Mouse (Mus musculus) hindbrain, embryonic 15.5 days (tissue): ENCODE data around the gene Lefty2. TPM values are rescaled to one million over a fixed set of nuclear protein-coding genes. Genes with fewer than 3 reads are reported as not detected.
A peak's percentile ranks its signal among the peaks of the same experiment; 100 is the strongest.

Source experiments
- ATAC-seq: fragments of 200-750 bp; cut with Nextera tagmentation; 2 replicates; pipeline ENCODE4 v1.8.0; 2017; ENCODE audit warnings: low read depth, moderate number of reproducible peaks, moderate TSS enrichment; ENCODE audit not compliant: low FRiP score
- H3K27ac ChIP-seq: fragments of 300-500 bp; sonication (generic); replicated peaks from 2 replicates; pipeline ENCODE4 v1.5.1; 2015; ENCODE audit warnings: mild to moderate bottlenecking, inconsistent platforms
- H3K27me3 ChIP-seq: fragments of 300-500 bp; sonication (generic); 2 replicates; pipeline ENCODE4 v1.6.1; 2015; ENCODE audit warnings: control low read depth, inconsistent platforms
- H3K36me3 ChIP-seq: fragments of 300-500 bp; sonication (generic); 2 replicates; pipeline ENCODE4 v1.6.1; 2015; ENCODE audit warnings: control low read depth, inconsistent platforms
- H3K4me1 ChIP-seq: fragments of 300-500 bp; sonication (generic); replicated peaks from 2 replicates; pipeline ENCODE4 v1.6.1; 2015; ENCODE audit warnings: control low read depth, inconsistent platforms
- H3K4me2 ChIP-seq: fragments of 300-500 bp; sonication (generic); 2 replicates; pipeline ENCODE4 v1.6.1; 2015; ENCODE audit warnings: moderate library complexity, mild to moderate bottlenecking, inconsistent platforms
- H3K4me3 ChIP-seq: fragments of 300-500 bp; sonication (generic); 2 replicates; pipeline ENCODE4 v1.5.1; 2015; ENCODE audit warnings: mild to moderate bottlenecking, inconsistent platforms
- H3K9ac ChIP-seq: fragments of 300-500 bp; sonication (generic); 2 replicates; pipeline ENCODE4 v1.6.1; 2015; ENCODE audit warnings: inconsistent platforms
- H3K9me3 ChIP-seq: fragments of 300-500 bp; sonication (generic); 2 replicates; pipeline ENCODE4 v1.6.1; 2016; ENCODE audit warnings: control low read depth, inconsistent platforms
- WGBS: fragments of 180-500 bp; shearing (Covaris S2); methylation state at CpG from one replicate; pipeline ENCODE4 v1.1.7; 2015; 5-methylcytosine and 5-hydroxymethylcytosine counted together
- polyA plus RNA-seq: library from polyadenylated mRNA; unstranded; fragments of >200 nt; fragmentation: Nextera tagmentation; extraction: Ambion mirVana; gene quantifications from 2 replicates; pipeline ENCODE4 v1.2.1, GENCODE M21; 2015

Gene Lefty2
- polyA plus RNA-seq, 1 experiment from 2014 or later: 3.4 TPM

DNA sequence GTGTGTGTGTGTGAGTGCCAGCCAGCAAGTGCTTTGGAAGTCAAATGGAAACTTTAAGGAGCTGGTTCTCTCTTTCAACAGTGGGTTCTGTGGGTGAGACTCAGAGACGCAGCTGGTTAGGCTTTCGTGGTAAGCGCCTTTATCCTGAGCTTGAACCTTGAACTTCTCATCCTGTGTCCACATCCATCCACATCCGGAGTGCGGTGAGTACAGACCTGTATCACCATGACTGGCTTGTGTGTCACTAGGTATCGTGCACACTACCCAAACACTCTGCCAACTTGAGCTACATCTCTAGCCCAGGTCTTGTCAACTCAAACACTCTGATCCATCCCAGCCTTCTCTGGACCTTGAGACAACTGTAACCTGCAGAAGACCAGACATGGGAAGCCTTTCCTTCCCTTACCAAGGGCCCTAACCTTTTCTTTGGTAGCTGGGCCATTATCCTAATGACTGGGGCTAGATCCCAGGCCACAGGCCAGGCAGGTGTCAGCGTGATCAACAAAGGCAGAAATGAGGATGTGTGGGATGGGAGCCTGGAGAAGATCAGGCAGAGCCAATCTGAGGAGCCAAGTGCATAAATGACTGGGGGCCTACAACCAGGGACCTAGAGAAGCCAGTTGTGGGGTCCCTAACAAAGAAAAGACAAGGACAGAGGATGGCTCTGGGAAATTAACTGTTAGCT is 48.0 kb downstream of the Lefty2 start:
- no peak for ATAC-seq
- WGBS: 81% methylated on average over 7 of the region's 7 CpGs
- H3K9me3 ChIP-seq: no peaks in the 10 kb centered on the region
- H3K27me3 ChIP-seq: peaks cover 58% of the 10 kb centered on the region
- peaks cover 26% of the 10 kb centered on the region for H3K4me1 ChIP-seq
- no peaks in the 10 kb centered on the region for H3K36me3 ChIP-seq
- no peak overlapping the region for H3K4me3 ChIP-seq
- H3K4me2 ChIP-seq: no peak overlapping the region
- H3K9ac ChIP-seq: no peak overlapping the region
- no peak overlapping the region for H3K27ac ChIP-seq

DNA sequence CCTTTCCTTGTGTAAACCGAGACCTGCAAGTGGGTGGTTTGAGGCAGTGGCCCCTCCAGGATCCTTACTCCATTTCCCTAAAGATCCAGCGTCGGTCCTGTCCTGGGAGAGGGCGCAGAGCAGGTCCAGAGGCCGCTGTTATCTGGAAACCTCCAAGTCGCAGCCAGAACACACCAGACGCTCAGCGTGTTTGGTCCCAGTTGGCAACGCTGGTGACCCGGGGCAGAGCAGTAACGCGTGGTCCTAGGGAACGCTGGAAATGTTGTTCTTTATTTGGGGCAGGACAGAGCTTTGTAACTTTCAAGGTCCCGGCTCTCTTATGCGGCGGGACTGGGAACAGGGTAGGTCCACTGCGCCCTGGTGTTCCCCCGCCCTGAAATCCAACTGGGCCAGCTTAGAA is 48.8 kb downstream of the Lefty2 start:
- ATAC-seq: no peak; the same call in 1 of the 2 replicates
- H3K9me3 ChIP-seq: no peaks in the 10 kb centered on the region
- H3K9ac ChIP-seq: peak overlapping the region; percentile 56; the same call in 1 of the 2 replicates
- peaks cover 52% of the 10 kb centered on the region for H3K27me3 ChIP-seq
- WGBS: 6% methylated on average over 18 of the region's 18 CpGs
- H3K4me2 ChIP-seq: peak overlapping the region; percentile 97
- H3K36me3 ChIP-seq: no peaks in the 10 kb centered on the region
- H3K4me3 ChIP-seq: peak overlapping the region; percentile 71
- no peak overlapping the region for H3K27ac ChIP-seq
- peaks cover 29% of the 10 kb centered on the region for H3K4me1 ChIP-seq

DNA sequence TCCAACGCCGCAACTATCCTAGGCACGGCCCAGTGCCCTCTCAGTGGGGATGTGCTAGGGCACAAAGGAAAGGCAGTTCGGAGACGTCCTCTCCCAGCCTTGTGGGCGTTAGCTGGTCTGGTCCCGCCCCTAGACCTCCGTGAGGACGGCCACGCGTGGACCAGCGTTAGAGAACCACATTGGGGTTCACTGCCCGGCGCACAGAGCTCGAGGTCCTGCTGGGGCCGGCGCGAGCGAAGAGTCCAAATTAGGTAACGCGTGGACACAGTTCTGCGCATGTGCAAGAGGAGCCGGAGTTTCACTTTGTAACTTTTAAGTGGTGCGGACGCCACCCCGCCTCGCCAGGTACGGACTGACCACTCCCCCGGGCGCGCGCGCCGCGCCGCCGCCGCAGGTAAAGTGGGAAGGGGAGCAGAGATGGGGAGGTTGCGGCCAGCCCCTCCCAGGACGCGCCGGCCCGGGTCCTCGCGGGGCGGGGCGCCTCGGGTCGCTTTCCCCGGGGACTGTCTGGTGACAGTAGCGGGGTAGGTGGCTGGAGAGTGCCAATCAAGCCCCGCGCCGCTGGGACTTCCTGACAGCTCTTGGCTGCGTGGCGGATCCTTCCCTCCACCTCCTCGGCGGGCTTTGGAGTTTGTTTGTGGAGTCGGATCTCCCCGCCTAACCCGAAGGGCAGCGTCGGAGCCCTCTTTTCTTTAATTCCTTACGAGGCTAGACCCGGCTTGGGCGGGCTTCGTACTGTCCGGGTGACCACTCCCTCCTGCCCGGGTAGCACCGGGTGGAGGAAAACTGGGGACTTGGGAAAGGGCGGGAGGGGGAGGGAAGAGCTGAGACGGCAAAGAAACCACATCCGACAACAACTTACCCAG is 49.5 kb downstream of the Lefty2 start, which contains the start of gene Tmem63a:
TSS of gene Tmem63a (plus strand) at position 179 of the 866 bp plus-strand sequence.
- H3K4me2 ChIP-seq: peak within 1 kb of the TSS; percentile 97
- peak within 1 kb of the TSS; percentile 56 for H3K9ac ChIP-seq
- H3K9me3 ChIP-seq: no peaks in the 10 kb centered on the region
- H3K4me3 ChIP-seq: peak within 1 kb of the TSS; percentile 71
- WGBS: under 1% methylated on average over 65 of the region's 73 CpGs
- H3K4me1 ChIP-seq: peaks cover 26% of the 10 kb centered on the region
- H3K27me3 ChIP-seq: peaks cover 46% of the 10 kb centered on the region
- H3K36me3 ChIP-seq: no peaks in the 10 kb centered on the region
- peak; percentile 52 for ATAC-seq
- H3K27ac ChIP-seq: no peak within 1 kb of the TSS

DNA sequence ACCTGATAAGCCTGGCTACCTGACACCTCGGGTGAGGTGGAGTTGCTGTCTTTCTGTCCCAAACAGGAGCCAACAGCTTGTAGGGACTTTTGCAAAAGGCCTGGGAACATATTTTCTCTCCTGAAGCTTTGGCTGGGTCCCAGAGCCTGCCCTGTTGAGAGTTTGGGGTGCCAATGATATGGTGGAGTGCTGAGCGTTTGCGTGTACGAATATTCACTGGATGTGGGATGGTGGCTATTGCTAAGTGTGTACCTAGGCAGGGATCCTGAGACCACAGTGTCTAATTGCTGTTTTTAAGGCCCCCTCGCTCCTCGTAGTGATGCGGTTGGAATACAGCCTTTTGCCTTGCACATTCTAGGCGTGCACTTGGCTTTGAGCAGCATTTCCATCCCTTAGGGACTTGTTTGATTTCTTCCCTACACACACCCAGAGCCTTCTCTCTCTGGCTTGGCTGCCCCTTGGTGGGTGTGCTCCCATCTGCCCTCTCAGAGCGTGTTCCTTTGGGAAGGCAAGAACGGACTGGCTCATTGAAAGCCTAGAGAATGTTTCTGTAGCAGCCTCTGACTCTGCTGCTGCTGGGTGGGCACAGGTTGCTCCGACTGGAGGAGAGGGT is 50.2 kb downstream of the Lefty2 start:
- Histone ChIP-seq H3K27me3 (peaks cover 39% of the 10 kb centered on the region), H3K4me2 (peak overlapping the region; percentile 97), H3K9me3 (no peaks in the 10 kb centered on the region), H3K9ac (no peak overlapping the region), H3K27ac (no peak overlapping the region), H3K4me3 (peak overlapping the region; percentile 71), H3K4me1 (peaks cover 26% of the 10 kb centered on the region), H3K36me3 (no peaks in the 10 kb centered on the region)
- WGBS: 45% methylated on average over 11 of the region's 11 CpGs
- ATAC-seq: no peak

DNA sequence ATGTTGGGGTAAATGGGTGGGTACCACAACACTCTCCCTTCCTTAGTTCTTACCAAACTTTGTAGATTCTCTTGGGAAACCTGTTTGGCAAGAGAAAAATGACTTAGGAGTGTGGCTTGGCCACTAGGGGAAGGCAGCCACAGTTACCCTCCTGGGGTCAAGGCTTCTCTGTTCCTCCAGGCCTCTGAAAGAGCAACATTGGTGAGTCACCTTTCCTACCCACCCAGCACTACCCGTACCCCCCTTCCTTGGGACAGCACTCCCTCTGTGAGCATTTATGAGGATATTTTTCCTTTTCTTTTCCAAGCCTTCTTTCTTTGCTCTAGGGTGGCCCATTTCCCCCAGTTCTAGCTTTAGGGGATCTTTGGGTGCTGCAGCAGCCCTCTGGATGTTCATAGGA is 51.0 kb downstream of the Lefty2 start:
- Histone ChIP-seq H3K9ac (no peak overlapping the region), H3K27me3 (peaks cover 39% of the 10 kb centered on the region), H3K4me3 (no peak overlapping the region), H3K27ac (no peak overlapping the region), H3K36me3 (no peaks in the 10 kb centered on the region), H3K9me3 (no peaks in the 10 kb centered on the region), H3K4me1 (peaks cover 26% of the 10 kb centered on the region), H3K4me2 (no peak overlapping the region)
- no peak for ATAC-seq
- WGBS: 71% methylated on average over 1 of the region's 1 CpGs

DNA sequence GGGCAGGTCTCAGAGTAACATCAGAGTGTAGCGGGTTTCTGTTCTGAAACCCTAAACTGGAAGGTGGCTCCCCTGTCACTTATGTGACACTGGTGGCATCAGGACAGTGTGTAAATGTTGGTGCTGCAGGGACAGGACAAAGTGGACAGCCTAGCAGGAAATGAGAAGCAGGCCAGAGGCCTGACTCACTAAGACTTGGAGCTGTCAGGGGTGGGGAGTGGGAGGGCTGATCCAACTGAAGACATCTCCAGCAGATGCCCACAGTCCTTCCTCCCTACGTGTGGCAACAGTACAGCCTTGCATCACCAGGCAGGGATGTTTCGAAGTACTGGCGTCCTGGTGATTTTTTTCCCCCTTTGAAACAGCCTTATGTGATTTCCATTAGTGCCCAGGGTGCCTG is 51.6 kb downstream of the Lefty2 start:
- Histone ChIP-seq H3K9ac (no peak overlapping the region), H3K36me3 (no peaks in the 10 kb centered on the region), H3K27ac (no peak overlapping the region), H3K4me3 (no peak overlapping the region), H3K27me3 (peaks cover 39% of the 10 kb centered on the region), H3K9me3 (no peaks in the 10 kb centered on the region), H3K4me1 (peaks cover 26% of the 10 kb centered on the region), H3K4me2 (no peak overlapping the region)
- no peak for ATAC-seq
- 90% methylated on average over 4 of the region's 4 CpGs for WGBS

DNA sequence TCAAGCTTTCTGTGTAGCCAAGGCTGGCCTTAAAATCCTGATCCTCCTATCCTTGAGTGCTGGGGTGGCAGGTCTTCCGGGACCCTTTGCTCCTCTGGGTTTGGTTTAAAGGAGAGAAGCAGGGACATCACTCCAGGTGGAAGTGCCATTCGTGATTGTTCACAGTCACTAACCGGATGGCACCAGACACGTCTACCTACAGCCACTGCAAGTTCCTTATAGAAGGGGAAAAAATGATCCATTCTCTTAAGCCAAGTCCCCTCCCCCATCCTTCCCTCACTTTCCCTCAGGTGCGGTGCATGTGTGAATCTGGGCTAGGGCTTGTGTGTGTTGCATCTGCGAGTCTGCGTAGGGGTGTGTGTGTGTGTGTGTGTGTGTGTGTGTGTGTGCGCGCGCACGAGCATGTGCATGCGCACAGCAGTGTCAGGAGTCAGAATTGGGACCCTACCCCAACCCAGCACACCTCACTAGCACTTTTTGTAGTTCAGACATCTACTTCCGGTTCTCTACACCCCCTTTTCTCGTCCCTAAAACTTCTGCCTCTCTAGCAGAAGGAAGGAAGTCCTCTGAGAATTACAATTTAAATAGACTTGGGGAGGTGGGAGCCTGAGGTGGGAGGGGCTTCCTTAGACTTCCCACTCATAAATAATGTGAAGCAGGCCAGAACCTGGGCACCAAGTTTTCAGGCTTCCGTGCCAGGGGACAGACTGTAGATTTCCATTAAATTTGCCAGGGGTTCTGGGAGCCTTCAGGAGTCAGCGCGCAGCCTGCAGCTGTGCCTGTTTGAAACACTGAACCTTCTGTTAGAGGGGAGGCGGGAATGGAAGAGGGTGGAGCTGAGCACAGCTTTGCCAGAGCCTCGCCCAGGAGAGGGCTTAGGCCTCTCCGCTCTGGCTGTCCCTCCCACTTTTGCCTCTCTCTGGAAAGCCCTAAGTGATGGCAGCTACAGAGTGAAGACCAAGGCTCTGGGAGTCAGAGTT is 52.4 kb downstream of the Lefty2 start:
- H3K27me3 ChIP-seq: peaks cover 35% of the 10 kb centered on the region

DNA sequence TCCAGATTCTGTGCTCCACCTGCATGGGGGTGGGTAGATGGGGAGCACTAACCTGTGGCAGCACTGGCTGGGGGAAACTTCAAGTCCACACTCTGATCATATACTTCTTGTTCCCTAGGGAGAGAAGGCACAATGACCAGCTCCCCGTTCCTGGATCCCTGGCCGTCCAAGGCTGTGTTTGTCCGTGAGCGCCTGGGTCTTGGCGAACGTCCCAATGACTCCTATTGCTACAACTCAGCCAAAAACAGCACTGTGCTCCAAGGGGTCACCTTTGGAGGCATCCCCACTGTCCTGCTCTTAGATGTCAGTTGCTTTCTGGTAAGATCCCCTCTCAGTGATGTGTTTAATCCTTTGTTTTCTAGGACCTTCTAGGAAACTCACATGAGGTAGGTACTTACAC is 53.5 kb downstream of the Lefty2 start:
- H3K9me3 ChIP-seq: no peaks in the 10 kb centered on the region
- H3K9ac ChIP-seq: no peak overlapping the region
- WGBS: 74% methylated on average over 6 of the region's 6 CpGs
- no peak overlapping the region for H3K4me3 ChIP-seq
- no peak overlapping the region for H3K27ac ChIP-seq
- H3K27me3 ChIP-seq: peaks cover 24% of the 10 kb centered on the region
- H3K4me2 ChIP-seq: no peak overlapping the region
- no peaks in the 10 kb centered on the region for H3K36me3 ChIP-seq
- ATAC-seq: no peak
- peaks cover 26% of the 10 kb centered on the region for H3K4me1 ChIP-seq

More for the DNA sequence above, 52.4 kb downstream of the Lefty2 start:
- 0 out of 2 replicates have a peak, but pooled peaks have one; percentile 49 for ATAC-seq
- Histone ChIP-seq H3K4me3 (no peak overlapping the region), H3K4me1 (peaks cover 26% of the 10 kb centered on the region), H3K9me3 (no peaks in the 10 kb centered on the region), H3K4me2 (peak overlapping the region; percentile 14; the same call in 1 of the 2 replicates), H3K9ac (no peak overlapping the region), H3K36me3 (no peaks in the 10 kb centered on the region), H3K27ac (no peak overlapping the region)
- WGBS: 31% methylated on average over 20 of the region's 20 CpGs

Other genes starting within 250 kb of the Lefty2 start
- gene Mixl1, start 196.1 kb upstream of the Lefty2 start, polyA plus RNA-seq: 0.10 TPM in 1 of 2 replicates, not detected in the other
- gene Acbd3, start 167.1 kb upstream of the Lefty2 start, polyA plus RNA-seq: 22.9 and 23.0 TPM in 2 replicates
- 2,665 and 2,688 TPM in 2 replicates for gene H3f3a, start 79.2 kb upstream of the Lefty2 start, polyA plus RNA-seq
- gene Sde2, start 42.0 kb upstream of the Lefty2 start, polyA plus RNA-seq: 26.6 and 29.3 TPM in 2 replicates
- 73.6 and 83.6 TPM in 2 replicates for gene Pycr2, start 11.2 kb downstream of the Lefty2 start, polyA plus RNA-seq
- 0.16 and 0.20 TPM in 2 replicates for gene Lefty1, start 41.9 kb downstream of the Lefty2 start, polyA plus RNA-seq
- gene Tmem63a, start 49.2 kb downstream of the Lefty2 start, polyA plus RNA-seq: 1.8 and 2.4 TPM in 2 replicates
- 8.3 and 9.3 TPM in 2 replicates for gene Ephx1, start 127.8 kb downstream of the Lefty2 start, polyA plus RNA-seq
- gene 9130409I23Rik, start 158.1 kb downstream of the Lefty2 start, polyA plus RNA-seq: 0.10 TPM in 1 of 2 replicates, not detected in the other